Mouse (Mus musculus) stomach, postnatal 0 days (tissue): ENCODE data around the gene Glmn.

ENCODE experiments used
- CTCF ChIP-seq: IDR thresholded peaks from 2 replicates; pipeline ENCODE4 v1.5.1; 2016; ENCODE audit warnings: antibody characterized with exemption, low read depth, mild to moderate bottlenecking, moderate library complexity
- EP300 ChIP-seq: optimal IDR thresholded peaks from 2 replicates; pipeline ENCODE3; 2016; ENCODE audit warnings: antibody characterized with exemption

GRCm38 (mm10) chr5:107569148-107569547 is 28.5 kb downstream of the Glmn start:
- TF ChIP-seq EP300: no peak
- no peak for TF ChIP-seq CTCF
